Mouse (Mus musculus) cerebellum, postnatal 25 days (tissue): ENCODE measurements around the gene Siva1.

Source experiments
- DNase-seq, 2 experiments: peaks; one replicate each; pipeline ENCODE4 v3.0.0; 2021; ENCODE audit warnings: mixed read lengths in 2 of 2

Gene Siva1

DNA sequence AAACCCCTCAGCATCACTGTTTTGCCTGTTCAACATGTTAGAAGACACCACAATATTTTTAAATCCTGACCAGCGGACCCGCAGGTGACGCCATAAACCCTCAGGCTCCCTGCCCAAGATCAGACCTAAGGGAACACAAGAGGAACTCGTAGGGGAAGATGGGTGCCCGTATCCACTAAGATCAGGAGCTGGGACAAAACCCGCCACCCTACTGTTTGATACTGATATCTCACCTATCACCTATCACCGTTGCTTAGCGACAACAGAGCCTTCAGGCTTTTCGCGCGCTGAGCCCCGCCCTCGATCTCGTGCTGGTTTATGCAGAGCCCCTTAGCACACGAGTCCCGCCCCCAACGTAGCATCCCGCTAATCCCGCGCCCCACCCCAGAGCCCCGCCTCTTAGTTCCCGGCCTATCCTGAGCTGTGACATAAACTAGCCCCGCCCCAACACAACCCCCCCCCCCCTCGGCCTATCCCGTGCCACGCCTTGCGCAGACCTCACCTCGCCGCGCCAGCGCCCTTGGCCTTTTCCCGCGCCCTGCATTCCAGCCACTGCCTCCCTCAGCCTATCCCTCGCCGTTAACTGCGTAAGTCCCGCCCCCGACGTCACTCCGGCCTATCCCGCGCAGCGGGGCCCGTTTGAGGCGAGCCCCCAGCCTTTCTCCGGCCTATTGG, at the start of gene Siva1:
Gene Siva1, plus strand, starts transcription at position 500 of the 675 bp plus-strand sequence.
- peak; percentile 99 to 100 for DNase-seq

DNA sequence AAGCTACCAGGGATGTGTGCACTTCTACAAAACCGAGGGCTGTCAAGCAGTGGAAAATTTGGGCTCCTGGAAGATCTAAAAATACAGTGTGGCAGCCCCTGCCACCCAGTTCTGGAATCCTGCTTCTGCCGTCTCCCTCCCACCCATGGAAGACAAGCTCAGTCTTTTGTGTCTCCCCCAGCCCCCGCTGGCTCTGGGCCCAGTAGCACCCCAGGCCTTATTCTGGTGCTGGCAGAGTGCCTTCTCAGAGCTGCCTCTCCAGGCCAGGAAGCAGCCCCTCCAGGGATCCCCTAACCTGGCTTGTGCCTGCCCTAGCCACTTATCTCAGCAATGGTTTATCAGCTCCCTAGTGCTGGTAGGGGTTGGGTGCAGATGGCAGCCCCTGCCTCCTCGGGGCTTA, 49.5 kb upstream of the Siva1 start:
- DNase-seq: no peak

DNA sequence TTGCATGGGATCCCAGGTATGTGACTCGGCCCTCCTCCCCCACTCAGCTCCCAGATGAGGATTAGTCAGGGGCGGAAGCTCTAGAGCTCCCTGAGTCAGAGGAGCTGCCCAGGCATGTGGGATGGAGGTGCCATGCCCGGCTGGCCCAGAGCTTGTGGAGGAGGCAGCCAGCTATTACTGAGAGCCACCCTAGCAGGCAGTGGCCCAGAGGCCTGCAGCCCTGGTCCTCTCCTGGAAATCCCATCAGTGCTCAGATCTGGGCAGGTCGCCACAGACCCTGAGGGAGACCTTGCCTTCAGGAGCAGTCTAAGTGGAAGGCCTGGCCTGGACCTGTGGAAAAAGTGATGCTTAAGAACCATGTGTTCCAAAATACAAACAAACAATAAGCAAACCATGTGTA, 48.9 kb upstream of the Siva1 start:
- peak in 1 of 2 experiments; percentile 40 for DNase-seq

DNA sequence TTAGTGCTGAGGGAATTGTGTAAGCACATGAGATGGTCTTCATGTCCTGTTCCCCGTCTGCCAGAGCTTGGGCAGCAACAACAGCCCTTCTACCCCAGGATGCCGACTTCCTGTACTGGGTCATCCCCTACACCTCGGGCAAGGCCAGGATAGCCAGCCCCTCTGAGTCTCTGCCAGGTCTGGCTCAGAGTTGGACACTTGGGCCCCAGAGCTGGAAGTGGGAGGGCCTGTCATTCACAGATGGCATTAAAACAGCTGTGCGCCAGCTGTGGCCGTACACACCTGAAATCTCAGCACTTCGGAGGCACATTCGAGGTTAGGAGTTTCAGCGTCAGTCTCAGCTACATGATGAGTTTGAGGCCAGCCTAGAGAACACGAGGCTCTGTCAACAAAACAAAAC, 48.0 kb upstream of the Siva1 start:
- no peak for DNase-seq

DNA sequence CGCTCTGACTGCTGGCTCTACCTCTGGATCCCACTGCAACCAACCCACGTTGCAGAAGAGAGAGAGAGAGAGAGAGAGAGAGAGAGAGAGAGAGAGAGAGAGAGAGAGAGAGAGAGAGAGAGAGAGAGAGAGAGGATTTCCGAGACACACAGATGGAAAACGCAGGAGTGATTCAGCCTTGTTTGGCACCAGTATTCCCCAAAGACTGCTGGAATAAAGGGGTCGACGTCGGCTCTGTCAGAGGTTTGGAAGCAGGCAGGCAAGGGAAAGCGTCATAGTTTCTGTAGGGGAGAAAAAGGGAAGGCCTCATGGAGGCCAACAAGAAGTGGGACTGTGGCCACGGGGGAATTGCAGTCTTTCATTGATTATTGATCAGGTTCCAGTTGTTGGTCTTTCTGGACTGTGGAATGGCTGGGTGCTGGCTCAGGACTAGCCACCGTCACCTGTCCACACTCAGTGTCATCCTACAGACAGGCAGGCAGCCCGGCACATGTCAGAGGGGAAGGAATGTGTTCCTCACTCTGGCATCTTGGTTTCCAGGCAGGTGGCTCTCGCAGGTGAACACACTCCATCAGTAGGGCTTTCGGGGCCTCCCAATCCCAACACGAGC, 47.5 kb upstream of the Siva1 start:
- DNase-seq: no peak

DNA sequence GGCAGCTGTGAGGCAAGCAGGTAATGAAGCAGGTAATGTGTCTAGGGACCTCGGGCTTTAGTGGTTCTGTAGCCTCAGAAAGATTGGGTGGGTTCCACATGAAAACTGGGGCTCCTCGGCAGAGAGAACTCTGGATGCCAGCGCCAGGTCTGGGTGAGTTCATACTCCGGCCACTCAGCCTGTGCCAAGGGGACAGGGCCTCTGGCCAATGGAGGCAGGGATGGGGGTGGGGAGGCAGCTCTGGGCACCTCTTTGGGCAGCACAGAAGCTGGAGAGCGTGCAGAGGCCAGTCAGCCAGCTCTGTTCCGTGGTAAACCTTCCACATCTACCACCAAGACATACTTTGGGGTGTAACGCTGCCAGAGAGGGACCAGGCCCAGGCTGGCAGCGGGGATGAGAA, 46.9 kb upstream of the Siva1 start:
- DNase-seq: peak in 1 of 2 experiments; percentile 66

DNA sequence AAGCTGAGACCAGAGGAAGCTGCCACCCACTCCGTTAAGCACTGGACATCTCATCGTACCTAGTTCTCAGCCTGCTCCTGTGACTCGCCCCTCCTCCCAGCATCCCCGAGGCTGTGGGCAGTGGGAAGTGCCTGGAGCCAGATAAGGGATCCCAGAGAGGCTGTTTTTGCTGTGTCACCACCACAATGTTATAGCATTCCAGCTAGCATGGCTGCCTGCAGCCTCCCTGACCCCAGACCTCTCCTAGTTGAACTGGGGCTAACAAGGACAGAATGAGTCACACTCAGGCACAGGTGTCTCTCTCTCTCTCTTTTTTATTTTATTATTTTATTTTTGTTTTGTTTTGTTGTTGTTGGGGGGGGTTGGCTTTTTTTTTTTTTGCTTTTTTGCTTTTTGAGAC, 45.3 kb upstream of the Siva1 start:
- no peak for DNase-seq

DNA sequence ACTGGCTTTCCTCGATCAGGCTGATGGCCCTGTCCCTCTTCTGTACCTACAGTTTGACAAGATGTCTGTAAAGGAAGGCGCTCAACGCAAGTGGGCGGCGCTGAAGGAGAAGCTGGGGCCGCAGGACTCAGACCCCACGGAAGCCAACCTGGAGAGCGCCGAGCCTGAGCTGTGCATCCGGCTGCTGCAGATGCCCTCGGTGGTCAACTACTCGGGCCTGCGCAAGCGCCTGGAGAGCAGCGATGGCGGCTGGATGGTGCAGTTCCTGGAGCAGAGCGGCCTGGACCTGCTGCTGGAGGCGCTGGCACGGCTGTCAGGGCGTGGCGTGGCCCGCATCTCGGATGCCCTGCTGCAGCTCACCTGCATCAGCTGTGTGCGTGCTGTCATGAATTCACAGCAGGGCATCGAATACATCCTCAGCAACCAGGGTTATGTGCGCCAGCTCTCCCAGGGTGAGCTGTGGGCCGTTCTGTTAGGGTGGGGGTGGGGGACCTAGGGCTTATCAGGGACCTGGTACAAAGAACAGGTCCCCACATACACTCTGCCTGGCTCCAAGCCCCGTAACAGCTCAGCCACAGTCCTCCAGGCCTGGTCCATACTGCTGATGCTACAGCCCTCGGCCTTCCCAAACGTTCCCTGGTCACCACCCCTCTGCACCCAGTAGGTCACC, 44.4 kb upstream of the Siva1 start:
- DNase-seq: no peak

DNA sequence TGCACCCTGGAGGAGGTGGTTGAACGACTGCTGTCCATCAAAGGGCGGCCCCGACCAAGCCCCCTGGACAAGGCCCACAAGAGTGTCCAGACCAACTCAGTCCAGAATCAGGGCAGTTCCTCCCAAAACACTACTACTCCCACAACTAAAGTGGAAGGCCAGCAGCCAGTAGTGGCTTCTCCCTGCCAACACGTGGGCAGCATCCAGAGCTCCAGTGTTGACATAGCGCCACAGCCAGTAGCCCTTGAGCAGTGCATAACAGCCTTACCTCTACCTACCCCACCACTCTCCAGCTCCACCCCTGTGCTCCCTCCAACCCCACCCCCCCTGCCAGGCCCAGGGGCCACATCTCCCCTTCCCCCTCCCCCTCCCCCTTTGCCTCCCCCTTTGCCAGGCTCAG, 40.5 kb upstream of the Siva1 start:
- DNase-seq: no peak

DNA sequence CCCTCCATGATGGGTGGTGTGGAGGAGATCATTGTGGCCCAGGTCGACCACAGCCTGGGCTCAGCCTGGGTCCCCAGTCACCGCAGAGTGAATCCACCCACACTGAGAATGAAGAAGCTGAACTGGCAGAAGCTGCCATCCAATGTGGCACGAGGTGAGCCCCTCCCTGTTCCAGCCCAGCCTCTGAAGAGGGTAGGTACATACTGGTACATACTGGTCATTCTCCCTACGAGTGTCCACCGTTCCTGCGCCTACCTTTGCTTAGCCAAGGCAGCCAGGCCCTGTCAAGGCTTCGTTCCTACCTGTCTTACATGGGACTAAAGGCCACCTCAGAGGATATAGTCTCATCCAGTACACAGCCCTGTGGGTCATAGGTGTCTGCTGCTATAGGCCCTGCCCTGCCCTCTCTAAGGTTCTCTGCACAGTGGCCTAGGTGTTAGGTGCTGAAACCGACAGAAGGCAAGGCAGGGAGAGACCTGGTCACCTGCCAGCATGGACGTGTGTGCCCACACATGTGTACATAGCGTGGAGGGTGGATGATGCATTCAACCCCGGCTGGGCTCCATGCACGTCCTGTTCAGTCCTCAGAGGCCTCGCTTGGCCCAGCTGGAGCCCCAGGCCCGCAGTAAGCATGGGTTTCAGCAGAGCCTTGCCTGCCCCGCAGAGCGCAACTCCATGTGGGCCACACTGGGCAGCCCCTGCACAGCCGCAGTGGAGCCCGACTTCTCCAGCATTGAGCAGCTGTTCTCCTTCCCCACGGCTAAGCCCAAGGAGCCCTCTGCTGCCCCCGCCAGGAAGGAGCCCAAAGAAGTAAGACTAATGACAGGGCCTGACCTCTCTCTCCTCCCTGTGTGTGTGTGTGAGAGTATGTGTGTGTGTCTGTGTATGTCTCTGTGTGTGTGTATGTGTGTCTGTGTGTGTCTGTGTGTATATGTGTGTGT, 39.5 kb upstream of the Siva1 start:
- DNase-seq: peak in 1 of 2 experiments; percentile 39

DNA sequence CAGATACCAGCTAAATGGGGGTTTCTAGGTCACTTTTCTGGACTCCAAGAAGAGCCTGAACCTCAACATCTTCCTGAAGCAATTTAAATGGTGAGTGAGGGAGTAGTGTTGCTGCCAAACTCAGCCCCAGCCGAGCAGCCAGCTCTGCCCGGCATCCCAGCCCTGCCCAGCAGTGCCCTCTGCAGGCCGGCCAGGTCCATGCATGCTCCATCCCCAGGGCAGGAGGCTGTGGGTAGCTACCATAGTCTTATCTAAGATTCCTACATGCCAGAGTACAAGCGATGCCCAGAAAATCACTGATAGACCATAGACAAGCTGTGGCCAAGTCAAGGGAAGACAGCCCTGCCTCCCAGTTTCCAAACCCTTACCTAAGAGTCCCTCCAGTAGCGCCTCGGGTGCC, 38.7 kb upstream of the Siva1 start:
- peak; percentile 84 to 89 for DNase-seq

DNA sequence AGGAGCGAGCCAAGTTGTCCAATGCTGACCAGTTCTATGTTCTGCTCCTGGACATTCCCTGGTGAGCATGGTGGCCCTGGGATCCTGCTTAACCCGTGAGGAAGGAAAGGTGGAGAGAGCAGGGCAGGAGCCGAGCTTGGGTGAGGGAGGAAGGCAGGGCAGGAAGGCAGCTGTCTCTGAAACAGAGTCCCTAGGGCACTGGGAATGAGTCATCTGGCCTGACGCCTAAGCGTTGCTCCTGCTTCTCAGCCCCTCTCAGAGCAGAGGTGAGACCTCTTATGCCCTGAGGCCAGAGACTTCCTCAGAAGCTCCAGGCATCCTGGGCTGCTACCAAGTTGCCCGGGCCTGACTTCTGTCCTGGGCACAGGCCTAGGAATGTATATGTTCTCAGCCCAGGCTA, 37.5 kb upstream of the Siva1 start:
- no peak for DNase-seq

DNA sequence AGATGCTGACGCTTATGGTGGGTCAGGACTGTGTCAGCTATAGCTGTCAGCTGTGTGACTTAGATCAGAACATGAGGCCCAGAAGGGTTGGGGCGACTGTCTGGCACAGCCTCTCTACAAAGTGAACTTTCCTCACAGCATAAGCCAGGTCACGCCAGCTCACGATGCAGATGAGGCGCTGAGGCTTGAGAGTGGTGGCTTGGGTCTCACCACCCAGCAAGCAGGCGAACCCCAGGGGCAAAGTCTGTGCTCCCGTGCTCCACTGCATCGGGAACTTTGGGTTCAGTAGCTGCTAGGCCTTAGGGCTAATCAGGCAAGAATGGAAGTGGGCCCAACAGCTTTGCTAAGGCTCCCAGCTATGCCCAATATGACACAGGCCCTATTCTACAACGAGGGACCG, 35.4 kb upstream of the Siva1 start:
- DNase-seq: no peak

DNA sequence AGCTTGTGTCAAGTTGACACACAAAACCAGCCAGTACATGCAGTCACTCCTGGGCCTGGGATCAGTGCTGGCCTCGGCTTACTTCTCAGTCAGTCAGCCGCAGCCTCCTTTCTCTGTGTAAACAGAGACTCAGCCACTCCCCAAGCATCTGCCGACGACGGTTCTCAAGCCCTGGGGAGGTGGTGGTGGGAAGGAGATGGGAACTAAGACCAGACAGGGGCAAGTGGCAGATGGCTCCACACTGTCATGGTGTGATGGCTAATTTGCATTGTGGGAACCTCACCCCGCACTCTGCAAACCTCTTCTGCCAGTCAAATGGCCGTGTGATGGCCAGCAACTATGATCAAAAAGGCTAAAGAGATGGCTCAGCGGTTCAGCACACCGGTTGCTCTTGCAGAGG, 27.8 kb upstream of the Siva1 start:
- DNase-seq: no peak

DNA sequence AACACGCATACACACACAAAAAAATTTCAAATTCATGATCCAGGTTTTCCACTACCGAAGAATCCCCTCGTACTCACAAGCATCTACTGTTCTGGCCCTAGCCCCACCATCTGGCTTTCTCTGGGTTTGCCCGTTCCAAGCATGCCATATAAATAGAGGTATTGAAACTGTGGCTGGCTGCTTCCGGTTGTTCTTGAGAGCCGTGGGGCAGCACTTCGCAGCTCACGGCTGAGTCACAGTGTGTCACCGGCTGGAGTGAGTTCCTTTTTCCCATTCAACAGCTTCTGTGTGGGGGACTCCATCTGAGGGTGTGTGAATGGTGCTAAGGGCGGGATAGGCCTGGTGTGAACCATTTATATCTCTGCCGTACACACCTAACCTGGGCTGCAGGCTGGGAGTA, 27.3 kb upstream of the Siva1 start:
- no peak for DNase-seq

DNA sequence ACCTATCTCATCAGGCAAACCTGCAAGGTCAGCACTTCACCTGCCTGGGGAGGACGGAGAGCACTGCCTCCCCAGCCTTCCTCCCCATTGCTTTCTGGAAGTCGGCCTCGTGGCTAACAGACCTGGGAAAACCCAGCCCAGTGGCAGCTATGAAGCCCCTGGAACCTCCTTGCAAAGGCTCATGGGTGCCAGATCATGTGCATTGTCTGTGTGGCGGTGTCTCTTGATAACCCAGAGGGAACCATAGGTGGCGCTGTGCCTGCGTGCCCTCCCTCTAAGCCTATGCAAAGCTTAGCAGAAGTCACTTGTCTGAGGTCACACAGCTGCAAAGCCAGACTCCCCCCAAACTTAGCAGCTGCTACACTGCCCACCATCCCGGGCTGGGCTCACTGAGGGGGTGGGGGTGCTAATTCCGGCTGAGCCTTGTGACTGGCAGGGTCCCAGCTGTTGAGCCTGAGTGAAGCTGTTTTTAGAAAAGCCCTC, 26.5 kb upstream of the Siva1 start:
- peak in 1 of 2 experiments; percentile 62 for DNase-seq

DNA sequence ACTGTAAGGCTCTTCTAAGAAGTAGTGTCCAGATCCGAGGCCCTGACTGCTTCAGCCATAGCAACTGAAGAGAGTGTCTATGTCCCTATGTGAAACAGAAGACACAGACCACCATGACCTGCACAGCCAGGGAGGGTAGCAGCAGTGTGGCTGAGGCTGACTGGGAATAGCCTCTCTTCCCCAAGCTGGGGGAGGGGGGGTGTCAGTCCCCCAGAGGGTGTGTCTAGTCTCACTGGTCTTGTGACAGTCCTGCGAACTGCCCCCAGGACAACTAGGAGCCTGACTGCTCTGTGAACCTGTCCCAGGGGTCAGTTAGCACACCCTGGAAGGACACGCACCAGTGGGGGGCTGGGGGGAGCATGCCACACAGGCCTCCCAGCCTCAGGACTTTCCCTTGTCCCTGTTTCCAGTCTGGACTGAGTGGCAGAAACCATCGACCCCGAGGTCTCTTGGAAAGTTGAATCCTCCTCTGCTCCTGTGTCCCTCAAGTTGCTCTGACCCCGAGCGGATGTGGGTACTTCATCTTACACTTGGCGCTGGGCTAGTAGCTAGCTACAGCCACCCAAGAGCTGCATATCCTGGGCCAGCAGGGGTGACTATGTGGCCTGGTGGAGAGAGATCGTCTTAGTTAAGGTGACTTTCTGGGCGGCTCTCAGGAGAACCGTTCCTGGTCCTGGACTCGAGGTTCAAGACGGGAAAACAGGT, 25.3 kb upstream of the Siva1 start:
- DNase-seq: no peak

DNA sequence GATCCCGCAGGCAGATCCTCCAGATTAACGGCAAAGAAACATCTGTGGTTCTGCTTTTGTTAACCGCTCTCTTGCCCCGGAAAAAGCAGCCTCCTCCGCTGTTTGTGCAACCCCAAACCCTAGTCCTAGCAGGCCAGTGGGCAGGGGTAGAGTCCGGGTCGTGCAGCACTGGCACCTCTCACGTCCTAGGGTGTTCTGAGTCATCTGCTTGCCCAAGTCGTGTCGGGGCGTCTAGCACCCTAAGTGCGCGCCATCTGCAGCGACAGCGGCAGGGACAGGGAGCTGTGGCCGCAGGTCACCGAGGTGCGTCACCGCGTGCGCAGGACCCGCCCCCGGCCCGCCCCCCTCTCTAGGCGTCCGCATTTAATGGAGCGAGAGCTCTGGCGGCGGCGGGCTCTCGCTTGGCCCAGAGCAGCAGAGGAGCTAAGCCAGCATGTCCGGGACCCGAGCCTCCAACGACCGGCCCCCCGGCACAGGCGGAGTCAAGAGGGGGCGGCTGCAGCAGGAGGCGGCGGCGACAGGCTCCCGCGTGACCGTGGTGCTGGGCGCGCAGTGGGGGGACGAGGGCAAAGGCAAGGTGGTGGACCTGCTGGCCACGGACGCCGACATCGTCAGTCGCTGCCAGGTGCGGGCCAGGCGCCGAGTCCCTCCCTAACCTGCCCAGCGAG, 24.7 kb upstream of the Siva1 start, which contains the start of gene Adssl1:
Gene Adssl1, plus strand, starts transcription at position 360 of the 668 bp plus-strand sequence.
- peak; percentile 50 to 71 for DNase-seq

DNA sequence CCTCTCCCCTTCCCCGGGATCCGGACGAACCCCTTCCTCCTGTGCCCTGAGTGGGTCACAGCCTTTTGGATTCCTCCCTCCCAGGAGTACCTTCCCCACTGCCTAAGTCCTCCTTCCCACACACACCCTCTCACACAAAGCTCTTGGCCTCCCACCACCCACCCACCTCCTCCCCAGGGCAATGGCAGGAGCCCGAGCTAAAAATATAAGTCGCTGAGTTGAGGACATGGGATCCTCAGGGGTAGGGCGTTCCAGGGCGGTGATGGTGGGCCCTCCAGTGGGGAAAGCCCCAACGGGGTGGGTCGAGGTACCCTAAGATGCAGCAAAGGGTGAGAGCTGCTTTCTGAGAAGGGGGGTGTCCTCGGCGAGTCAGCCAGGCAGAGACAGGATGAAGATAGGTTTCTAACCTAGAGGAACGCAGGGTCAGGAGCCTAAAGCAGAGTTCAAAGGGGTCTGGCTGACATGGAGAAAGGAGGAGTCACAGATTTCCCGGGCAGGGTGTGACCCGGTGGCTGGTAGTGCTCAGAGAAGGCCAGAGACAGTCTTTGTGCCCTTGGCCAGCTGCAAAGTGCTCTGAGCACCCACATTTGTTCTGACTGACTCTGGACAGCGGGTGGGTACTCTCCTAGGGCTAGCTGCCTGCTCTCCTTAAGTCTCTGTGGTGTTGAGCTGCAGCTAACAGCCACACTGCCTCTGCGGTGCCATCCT, 24.0 kb upstream of the Siva1 start:
- DNase-seq: no peak

DNA sequence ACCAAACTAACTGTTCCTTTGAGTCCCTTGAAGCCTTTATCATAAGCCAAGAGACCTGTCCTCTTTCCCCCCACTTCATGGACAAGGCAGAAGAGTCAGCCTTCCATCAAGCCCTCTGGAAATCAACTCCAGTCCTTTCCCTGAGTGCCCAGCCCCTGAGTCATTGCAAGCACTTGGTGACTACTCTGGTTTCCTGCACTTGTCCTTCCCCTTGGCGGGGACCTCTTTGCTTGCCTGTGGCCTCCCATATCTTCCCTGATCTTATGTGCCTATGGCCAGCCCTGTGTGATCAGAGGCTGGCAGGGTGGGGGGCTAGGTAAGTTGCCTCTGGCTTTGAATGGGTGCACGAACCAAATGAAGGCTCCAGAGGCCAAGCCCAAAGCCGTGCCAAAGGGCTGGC, 22.6 kb upstream of the Siva1 start:
- DNase-seq: no peak

DNA sequence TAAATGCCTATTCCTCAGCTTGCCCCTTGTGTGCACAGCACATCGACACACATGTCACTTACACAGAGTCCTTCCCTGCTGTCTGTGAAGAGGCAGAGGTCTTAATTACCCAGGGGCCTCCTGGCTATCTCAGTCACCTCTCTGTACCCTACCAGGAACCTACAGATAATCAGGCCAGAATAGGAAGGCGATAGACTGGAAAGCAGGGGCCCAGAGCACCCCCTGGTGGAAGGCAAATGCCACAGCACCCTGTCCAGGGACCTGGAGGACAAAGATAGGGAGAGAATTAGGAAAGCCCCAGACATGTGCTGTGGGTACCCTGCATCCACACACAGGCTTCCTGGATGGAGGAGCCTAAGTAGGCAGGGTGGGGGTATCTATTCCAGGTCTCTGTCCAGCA, 20.7 kb upstream of the Siva1 start:
- DNase-seq: peak; percentile 69 to 81
